In genomic region chr12:81943331-81944062, GRCm38 (mm10) we compare ENCODE assay signal across 20 mouse cellular contexts.
A peak's percentile ranks its signal among the peaks of the same experiment; 100 is the strongest.
DNase-seq lines count a peak whose midpoint lies in the region; ATAC-seq and TF ChIP-seq lines count a peak whose summit lies in the region.
"Had no signal": no experiment of that assay in that cellular context is flagged by ENCODE, and none has a peak within 500 bp of the region (broad histone marks: within the 10 kb centered on the region; RNA-seq: fewer than 3 reads in every experiment).

No protein-coding gene starts in this region.

- TF ChIP-seq POLR2A in liver, adult 2 months (IDR thresholded peaks at IDR 0.05; ENCODE audit: extremely low read depth, insufficient read depth, low read length): no peak

- POLR2A ChIA-PET in Patski (lab: Charles Lee): no interaction called here

- no peak for TF ChIP-seq CTCF in liver, adult 2 months (IDR thresholded peaks at IDR 0.05; ENCODE audit: low read depth, low read length)
- no peak for TF ChIP-seq CTCF in Patski (IDR thresholded peaks at IDR 0.05)

- no peaks in the 10 kb centered on the region for H3K9me3 ChIP-seq in liver, embryonic 12.5 days (replicated peaks)
- H3K9me3 ChIP-seq: hindbrain, embryonic 10.5 days; limb, embryonic 13.5 days; liver, embryonic 15.5 days; midbrain, embryonic 12.5 days had no signal

- in situ Hi-C loops in Patski (cut with MboI; ENCODE audit: low pct_unique_long_range_greater_than_20kb): no loop called here

- peaks cover 7% of the 10 kb centered on the region; the same call in 1 of the 2 replicates for H3K79me2 ChIP-seq in liver, adult 2 months (ENCODE audit: control insufficient read depth, insufficient read depth, low read length)

- peak; percentile 99 for DNase-seq in liver, adult 2 months (ENCODE audit: extremely low read depth, low read depth, low spot score)
- DNase-seq in Patski (ENCODE audit: low read depth, low spot score): peak; percentile 31
- DNase-seq in kidney, adult 8-10 months: peak; percentile 35 to 52
- DNase-seq in large intestine, adult 2 months (ENCODE audit: low read depth, low spot score): peak; percentile 39
- DNase-seq in right cerebral cortex, postnatal 25 days: no peak
- DNase-seq: adrenal gland, postnatal 14 days; cerebellum, adult 11 months; cerebellum, postnatal 10 days; embryo, embryonic 11 days; gastrocnemius, postnatal 36 days; retina, postnatal 1 day; thymus, postnatal 4 days had no signal

- 30% methylated on average over 12 of the region's 12 CpGs for WGBS in liver, adult 2 months
- WGBS in liver, embryonic 12.5 days (ENCODE audit: insufficient replicate concordance): 72% methylated on average over 12 of the region's 12 CpGs
- 30% methylated on average over 12 of the region's 12 CpGs for WGBS in large intestine, adult 2 months

- H3K27me3 ChIP-seq in liver, adult 2 months (ENCODE audit: control insufficient read depth, insufficient read depth, low read length): no peaks in the 10 kb centered on the region
- no peaks in the 10 kb centered on the region for H3K27me3 ChIP-seq in liver, embryonic 12.5 days (replicated peaks)
- H3K27me3 ChIP-seq in Patski: no peaks in the 10 kb centered on the region
- H3K27me3 ChIP-seq: limb, embryonic 13.5 days; liver, embryonic 15.5 days; midbrain, embryonic 12.5 days had no signal

- H3K27ac ChIP-seq in liver, adult 2 months (replicated peaks; ENCODE audit: insufficient read depth, low read depth, low read length): peak overlapping the region; percentile 9
- no peak overlapping the region for H3K27ac ChIP-seq in liver, embryonic 12.5 days
- H3K27ac ChIP-seq: hindbrain, embryonic 10.5 days; hindbrain, postnatal 0 days; limb, embryonic 13.5 days; liver, embryonic 15.5 days; midbrain, embryonic 12.5 days had no signal

- H3K4me1 ChIP-seq in liver, adult 2 months (ENCODE audit: control insufficient read depth, insufficient read depth, low read length): peaks cover 13% of the 10 kb centered on the region
- no peaks in the 10 kb centered on the region for H3K4me1 ChIP-seq in liver, embryonic 12.5 days
- H3K4me1 ChIP-seq: hindbrain, embryonic 10.5 days; limb, embryonic 13.5 days; liver, embryonic 15.5 days; midbrain, embryonic 12.5 days had no signal

- H3K4me3 ChIP-seq in liver, adult 2 months (ENCODE audit: insufficient read depth, low read depth, low read length): no peak overlapping the region
- no peak overlapping the region for H3K4me3 ChIP-seq in liver, embryonic 12.5 days
- H3K4me3 ChIP-seq: hindbrain, embryonic 10.5 days; limb, embryonic 13.5 days; liver, embryonic 15.5 days; midbrain, embryonic 12.5 days had no signal

- no peak overlapping the region for H3K9ac ChIP-seq in liver, adult 2 months (ENCODE audit: low read depth, low read length)
- no peak overlapping the region for H3K9ac ChIP-seq in liver, embryonic 12.5 days
- H3K9ac ChIP-seq: limb, embryonic 13.5 days; liver, embryonic 15.5 days; midbrain, embryonic 12.5 days had no signal

- CTCF ChIA-PET in Patski (lab: Charles Lee): no interaction called here

- H3K4me2 ChIP-seq in liver, embryonic 12.5 days: no peak overlapping the region
- H3K4me2 ChIP-seq: limb, embryonic 13.5 days; liver, embryonic 15.5 days; midbrain, embryonic 12.5 days had no signal

- no peak for ATAC-seq in liver, embryonic 12.5 days
- peak; percentile 76 for ATAC-seq in Patski
- no peak for ATAC-seq in frontal cortex, adult (ENCODE audit: low TSS enrichment)
- ATAC-seq: forebrain, embryonic 16.5 days; hindbrain, postnatal 0 days had no signal

- H3K36me3 ChIP-seq in liver, adult 2 months (ENCODE audit: control insufficient read depth, insufficient read depth, low read length): peaks cover 2% of the 10 kb centered on the region; the same call in 1 of the 2 replicates
- 0 out of 2 replicates have a peak, but pooled peaks cover 3% of the 10 kb centered on the region for H3K36me3 ChIP-seq in liver, embryonic 12.5 days
- H3K36me3 ChIP-seq: liver, embryonic 15.5 days had no signal
